Mouse (Mus musculus): ENCODE data around the gene Gm5935. TPM values are rescaled to one million over a fixed set of nuclear protein-coding genes. Genes with fewer than 3 reads are reported as not detected.
"Not testable (repeated sequence)": the region's sequence is repeated elsewhere in the genome, so short reads cannot be mapped to it uniquely, and the experiment has no call there.

Gm5935 gene
- not detected in 2 replicates for polyA plus RNA-seq (2015; fragmentation: Nextera tagmentation; extraction: Ambion mirVana)

DNA sequence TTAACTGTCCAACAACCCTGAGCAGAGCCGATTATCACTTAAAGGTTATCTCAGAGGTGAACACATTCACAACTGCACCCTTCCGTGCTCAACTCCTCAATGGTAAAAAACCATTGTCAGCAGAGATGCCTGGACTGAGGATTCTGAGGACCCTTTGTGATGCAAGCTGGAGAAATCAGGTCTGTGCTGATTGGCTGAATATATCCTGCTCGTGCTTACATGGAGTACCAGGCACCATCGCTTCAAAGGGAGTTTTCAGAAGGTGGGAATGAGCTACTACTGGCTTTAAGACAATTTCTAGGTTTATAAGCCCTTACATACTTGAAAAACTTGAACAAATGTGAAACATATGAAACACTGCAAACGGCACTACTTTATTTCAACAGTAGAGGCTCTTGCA is at the start of gene Gm5935:
TSS of gene Gm5935 (minus strand) at position 101 of the 400 bp plus-strand sequence.
- not testable (repeated sequence) for H3K4me1 ChIP-seq; H3K27me3 ChIP-seq; H3K36me3 ChIP-seq; H3K9ac ChIP-seq; ATAC-seq (ENCODE audit: insufficient number of reproducible peaks, low FRiP score, low TSS enrichment, low read depth); H3K27ac ChIP-seq; H3K4me2 ChIP-seq; H3K4me3 ChIP-seq; H3K9me3 ChIP-seq
- 83% methylated on average over 5 of the region's 5 CpGs for WGBS

Other genes starting within 250 kb of the Gm5935 start
- gene Gm4297, start 200.3 kb downstream of the Gm5935 start, polyA plus RNA-seq (2015; fragmentation: Nextera tagmentation; extraction: Ambion mirVana) = not detected in 2 replicates